Mouse (Mus musculus): ENCODE results near the gene Metap2.

- TF ChIP-seq CTCF (IDR thresholded peaks at IDR 0.05; ENCODE audit: control insufficient read depth, insufficient read depth, insufficient read length), result no peak
- TF ChIP-seq USF1 (IDR thresholded peaks at IDR 0.05; ENCODE audit: low read depth), result no peak
- no peak for TF ChIP-seq MAX (IDR thresholded peaks at IDR 0.05)
Measured at GRCm38 (mm10) chr10:93856095-93856494, 40.8 kb downstream of the Metap2 start.

Data from C2C12 (cell line).